Mouse (Mus musculus): Measurements from ENCODE around the gene Fer1l5. TPM values are rescaled to one million over a fixed set of nuclear protein-coding genes. Genes with fewer than 3 reads are reported as not detected.

Fer1l5 gene
- total and polyA plus RNA-seq, 2 experiments from 2014 or later: 0.20 TPM; not detected in 1

DNA sequence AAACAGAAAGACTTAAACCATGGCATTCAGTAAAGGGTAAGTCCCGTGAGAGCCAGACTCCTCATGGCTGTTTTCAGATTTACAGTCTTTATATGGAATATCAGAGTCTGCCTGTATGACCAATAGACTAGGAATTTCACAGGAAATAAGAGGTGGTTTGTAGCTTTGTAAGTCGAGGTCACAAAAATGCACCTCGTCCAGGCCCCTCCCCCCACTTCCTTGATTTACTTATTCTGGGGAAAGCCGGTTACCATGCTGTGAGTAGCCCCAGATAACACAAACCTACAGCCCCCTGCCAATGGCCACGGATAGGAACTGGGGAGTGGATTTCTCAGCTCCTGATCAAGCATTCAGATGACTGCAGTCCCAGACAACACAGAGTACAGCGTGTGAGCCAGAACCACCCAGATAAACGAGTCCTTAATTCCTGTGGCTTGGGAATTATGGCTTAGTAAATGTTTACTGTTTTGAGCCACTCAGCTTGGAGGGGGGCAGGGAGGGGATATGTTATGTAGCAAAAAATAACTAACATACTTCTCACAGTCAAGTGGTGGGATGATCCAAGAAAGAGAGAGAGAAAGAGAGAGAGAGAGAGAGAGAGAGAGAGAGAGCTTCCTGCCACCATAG lies 85.4 kb downstream of the Fer1l5 start:
- H3K36me3 ChIP-seq (replicated peaks; ENCODE audit: control insufficient read depth, insufficient read depth, low read length): no peaks in the 10 kb centered on the region
- ATAC-seq (ENCODE audit: insufficient read depth, low read depth) (peak; percentile 30; the same call in 1 of the 2 replicates), DNase-seq (ENCODE audit: low spot score) (no peak)
- H3K9me3 ChIP-seq (replicated peaks; ENCODE audit: control insufficient read depth, low read length): 0 out of 2 replicates have a peak, but pooled peaks cover 2% of the 10 kb centered on the region
- H3K4me2 ChIP-seq (ENCODE audit: low read depth, low read length): no peak overlapping the region
- H3K4me3 ChIP-seq (ENCODE audit: low read depth, low read length): no peak overlapping the region
- 19% methylated on average over 7 of the region's 7 CpGs for WGBS
- H3K27ac ChIP-seq (ENCODE audit: low read depth): peak overlapping the region; percentile 47; the same call in 1 of the 2 replicates
- no peaks in the 10 kb centered on the region for H3K27me3 ChIP-seq (ENCODE audit: control insufficient read depth, insufficient read depth, low read length)
- TF ChIP-seq EP300 (IDR thresholded peaks at IDR 0.05; ENCODE audit: low read depth): no peak
- TF ChIP-seq CTCF (IDR thresholded peaks at IDR 0.05; ENCODE audit: low read depth): no peak
- no peak overlapping the region for H3K9ac ChIP-seq (replicated peaks; ENCODE audit: low read depth, low read length)
- no peaks in the 10 kb centered on the region for H3K4me1 ChIP-seq (ENCODE audit: control insufficient read depth, insufficient read depth)

DNA sequence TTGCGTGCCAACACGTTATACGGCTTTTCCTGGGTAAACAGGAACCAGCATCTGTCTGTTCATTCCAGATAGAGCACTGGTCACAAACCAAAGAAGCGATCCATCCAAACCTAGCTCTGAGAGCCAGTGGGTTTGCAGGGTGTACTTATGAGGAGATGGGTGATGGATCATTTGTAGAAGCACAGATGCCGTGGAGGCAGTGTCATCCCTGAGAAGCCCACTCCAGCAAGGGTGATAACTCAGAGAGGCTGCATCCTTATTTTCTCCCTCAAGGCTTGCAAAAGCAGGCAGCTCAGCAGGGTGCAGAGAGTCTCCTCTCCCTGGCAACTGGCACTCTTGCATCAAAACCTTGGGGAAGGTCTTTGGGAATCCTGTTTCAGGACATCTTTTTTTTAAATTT lies 86.1 kb downstream of the Fer1l5 start:
- WGBS: 61% methylated on average over 5 of the region's 5 CpGs
- TF ChIP-seq EP300 (IDR thresholded peaks at IDR 0.05; ENCODE audit: low read depth) (no peak), CTCF (IDR thresholded peaks at IDR 0.05; ENCODE audit: low read depth) (no peak)
- ATAC-seq (ENCODE audit: insufficient read depth, low read depth): no peak
- no peaks in the 10 kb centered on the region for H3K36me3 ChIP-seq (replicated peaks; ENCODE audit: control insufficient read depth, insufficient read depth, low read length)
- H3K4me2 ChIP-seq (ENCODE audit: low read depth, low read length): no peak overlapping the region
- H3K27ac ChIP-seq (ENCODE audit: low read depth): no peak overlapping the region
- no peak overlapping the region for H3K9ac ChIP-seq (replicated peaks; ENCODE audit: low read depth, low read length)
- H3K9me3 ChIP-seq (replicated peaks; ENCODE audit: control insufficient read depth, low read length): 0 out of 2 replicates have a peak, but pooled peaks cover 2% of the 10 kb centered on the region
- H3K4me3 ChIP-seq (ENCODE audit: low read depth, low read length): no peak overlapping the region
- no peak for DNase-seq (ENCODE audit: low spot score)
- no peaks in the 10 kb centered on the region for H3K27me3 ChIP-seq (ENCODE audit: control insufficient read depth, insufficient read depth, low read length)
- H3K4me1 ChIP-seq (ENCODE audit: control insufficient read depth, insufficient read depth): no peaks in the 10 kb centered on the region

GRCm38 (mm10) chr1:36461829-36462228 lies 89.7 kb downstream of the Fer1l5 start:
- DNase-seq (ENCODE audit: low spot score) (no peak), ATAC-seq (ENCODE audit: insufficient read depth, low read depth) (no peak)
- Histone ChIP-seq H3K27me3 (ENCODE audit: control insufficient read depth, insufficient read depth, low read length) (no peaks in the 10 kb centered on the region), H3K9ac (replicated peaks; ENCODE audit: low read depth, low read length) (no peak overlapping the region), H3K27ac (ENCODE audit: low read depth) (no peak overlapping the region), H3K4me1 (ENCODE audit: control insufficient read depth, insufficient read depth) (no peaks in the 10 kb centered on the region), H3K9me3 (replicated peaks; ENCODE audit: control insufficient read depth, low read length) (no peaks in the 10 kb centered on the region), H3K4me3 (ENCODE audit: low read depth, low read length) (no peak overlapping the region), H3K36me3 (replicated peaks; ENCODE audit: control insufficient read depth, insufficient read depth, low read length) (no peaks in the 10 kb centered on the region), H3K4me2 (ENCODE audit: low read depth, low read length) (no peak overlapping the region)
- no peak for TF ChIP-seq EP300 (IDR thresholded peaks at IDR 0.05; ENCODE audit: low read depth)
- TF ChIP-seq CTCF (IDR thresholded peaks at IDR 0.05; ENCODE audit: low read depth): no peak
- 30% methylated on average over 2 of the region's 2 CpGs for WGBS

GRCm38 (mm10) chr1:36465641-36466160 lies 93.6 kb downstream of the Fer1l5 start:
- DNase-seq (ENCODE audit: low spot score) (no peak), ATAC-seq (ENCODE audit: insufficient read depth, low read depth) (no peak)
- H3K9me3 ChIP-seq (replicated peaks; ENCODE audit: control insufficient read depth, low read length): no peaks in the 10 kb centered on the region
- no peak overlapping the region for H3K9ac ChIP-seq (replicated peaks; ENCODE audit: low read depth, low read length)
- no peaks in the 10 kb centered on the region for H3K36me3 ChIP-seq (replicated peaks; ENCODE audit: control insufficient read depth, insufficient read depth, low read length)
- H3K27me3 ChIP-seq (ENCODE audit: control insufficient read depth, insufficient read depth, low read length): no peaks in the 10 kb centered on the region
- no peak overlapping the region for H3K27ac ChIP-seq (ENCODE audit: low read depth)
- WGBS: 54% methylated on average over 4 of the region's 4 CpGs
- TF ChIP-seq CTCF (IDR thresholded peaks at IDR 0.05; ENCODE audit: low read depth): no peak
- TF ChIP-seq EP300 (IDR thresholded peaks at IDR 0.05; ENCODE audit: low read depth): no peak
- no peaks in the 10 kb centered on the region for H3K4me1 ChIP-seq (ENCODE audit: control insufficient read depth, insufficient read depth)
- no peak overlapping the region for H3K4me2 ChIP-seq (ENCODE audit: low read depth, low read length)
- H3K4me3 ChIP-seq (ENCODE audit: low read depth, low read length): no peak overlapping the region

GRCm38 (mm10) chr1:36467446-36467845 lies 95.4 kb downstream of the Fer1l5 start:
- TF ChIP-seq CTCF (IDR thresholded peaks at IDR 0.05; ENCODE audit: low read depth) (no peak), EP300 (IDR thresholded peaks at IDR 0.05; ENCODE audit: low read depth) (no peak)
- Histone ChIP-seq H3K4me3 (ENCODE audit: low read depth, low read length) (no peak overlapping the region), H3K36me3 (replicated peaks; ENCODE audit: control insufficient read depth, insufficient read depth, low read length) (no peaks in the 10 kb centered on the region), H3K9me3 (replicated peaks; ENCODE audit: control insufficient read depth, low read length) (no peaks in the 10 kb centered on the region), H3K4me2 (ENCODE audit: low read depth, low read length) (no peak overlapping the region), H3K4me1 (ENCODE audit: control insufficient read depth, insufficient read depth) (peaks cover 8% of the 10 kb centered on the region; the same call in 1 of the 2 replicates), H3K27ac (ENCODE audit: low read depth) (no peak overlapping the region), H3K9ac (replicated peaks; ENCODE audit: low read depth, low read length) (no peak overlapping the region), H3K27me3 (ENCODE audit: control insufficient read depth, insufficient read depth, low read length) (no peaks in the 10 kb centered on the region)
- DNase-seq (ENCODE audit: low spot score) (no peak), ATAC-seq (ENCODE audit: insufficient read depth, low read depth) (no peak)
- 59% methylated on average over 5 of the region's 5 CpGs for WGBS

Data from heart, postnatal 0 days (tissue).